In genomic region chr8:89245131-89245751, GRCm38 (mm10) we compare ENCODE assay signal across 11 mouse cellular contexts.
DNase-seq lines count a peak whose midpoint lies in the region; ATAC-seq and TF ChIP-seq lines count a peak whose summit lies in the region.
"Had no signal": no experiment of that assay in that cellular context is flagged by ENCODE, and none has a peak within 500 bp of the region (broad histone marks: within the 10 kb centered on the region; RNA-seq: fewer than 3 reads in every experiment).

No protein-coding gene starts in this region.

- no peak overlapping the region for H3K9ac ChIP-seq in kidney, postnatal 0 days (ENCODE audit: low read depth, low read length)
- peak overlapping the region; percentile 39 for H3K9ac ChIP-seq in limb, embryonic 11.5 days (ENCODE audit: low read length)
- no peak overlapping the region for H3K9ac ChIP-seq in stomach, embryonic 14.5 days (replicated peaks; ENCODE audit: low read depth, low read length)

- DNase-seq in kidney, postnatal 0 days (ENCODE audit: low spot score) = peak; percentile 31
- DNase-seq in kidney, postnatal 14 days = no peak
- DNase-seq in forebrain, embryonic 10.5 days (ENCODE audit: extremely low spot score, low spot score) = peak; percentile 64
- peak; percentile 54 for DNase-seq in limb, embryonic 11.5 days (ENCODE audit: low spot score)
- DNase-seq in spleen, adult 18-20 months = no peak
- DNase-seq in lung, postnatal 10 days = no peak
- no peak for DNase-seq in layer of hippocampus, adult 11-12 months (ENCODE audit: low spot score)
- DNase-seq: cerebellum, adult 9-11 months had no signal

- H3K27me3 ChIP-seq in kidney, postnatal 0 days (ENCODE audit: insufficient read depth, low read length) = no peaks in the 10 kb centered on the region
- peaks cover 67% of the 10 kb centered on the region for H3K27me3 ChIP-seq in forebrain, embryonic 10.5 days (ENCODE audit: poor library complexity, severe bottlenecking)
- no peaks in the 10 kb centered on the region for H3K27me3 ChIP-seq in limb, embryonic 11.5 days (ENCODE audit: control insufficient read depth, insufficient read depth, low read length)
- H3K27me3 ChIP-seq in stomach, embryonic 14.5 days (ENCODE audit: control insufficient read depth, insufficient read depth, low read length) = no peaks in the 10 kb centered on the region

- no peak for ATAC-seq in kidney, postnatal 0 days (replicated peaks; ENCODE audit: low FRiP score, low read depth)
- no peak for ATAC-seq in limb, embryonic 11.5 days (ENCODE audit: insufficient number of reproducible peaks, low FRiP score, low TSS enrichment, low read depth)
- ATAC-seq in stomach, embryonic 14.5 days (ENCODE audit: insufficient number of reproducible peaks, insufficient read depth, low FRiP score, low read depth) = no peak

- 0 out of 2 replicates have a peak overlapping the region, but pooled peaks have one; percentile 1 for H3K4me3 ChIP-seq in kidney, postnatal 0 days (replicated peaks; ENCODE audit: low read depth, low read length)
- peak overlapping the region; percentile 37 for H3K4me3 ChIP-seq in forebrain, embryonic 10.5 days
- H3K4me3 ChIP-seq in limb, embryonic 11.5 days (ENCODE audit: low read depth, low read length) = no peak overlapping the region
- H3K4me3 ChIP-seq in stomach, embryonic 14.5 days (ENCODE audit: low read depth, low read length) = no peak overlapping the region

- H3K4me1 ChIP-seq in kidney, postnatal 0 days (replicated peaks; ENCODE audit: insufficient read depth, low read length) = no peaks in the 10 kb centered on the region
- peaks cover 40% of the 10 kb centered on the region for H3K4me1 ChIP-seq in forebrain, embryonic 10.5 days
- H3K4me1 ChIP-seq in limb, embryonic 11.5 days (ENCODE audit: control insufficient read depth, insufficient read depth, low read length) = peaks cover 9% of the 10 kb centered on the region
- no peaks in the 10 kb centered on the region for H3K4me1 ChIP-seq in stomach, embryonic 14.5 days (ENCODE audit: control insufficient read depth, insufficient read depth, low read length)

- no peaks in the 10 kb centered on the region for H3K36me3 ChIP-seq in kidney, postnatal 0 days (ENCODE audit: insufficient read depth, low read length)
- no peaks in the 10 kb centered on the region for H3K36me3 ChIP-seq in forebrain, embryonic 10.5 days (replicated peaks)
- no peaks in the 10 kb centered on the region for H3K36me3 ChIP-seq in limb, embryonic 11.5 days (ENCODE audit: control insufficient read depth, insufficient read depth, low read length)
- H3K36me3 ChIP-seq in stomach, embryonic 14.5 days (ENCODE audit: control insufficient read depth, insufficient read depth, low read length) = no peaks in the 10 kb centered on the region
- H3K36me3 ChIP-seq: G1E had no signal

- WGBS in kidney, postnatal 0 days = 22% methylated on average over 25 of the region's 25 CpGs
- WGBS in forebrain, embryonic 10.5 days = 16% methylated on average over 25 of the region's 25 CpGs
- 25% methylated on average over 25 of the region's 25 CpGs for WGBS in limb, embryonic 11.5 days
- WGBS in stomach, embryonic 14.5 days = 29% methylated on average over 25 of the region's 25 CpGs

- H3K4me2 ChIP-seq in kidney, postnatal 0 days (ENCODE audit: low read length) = peak overlapping the region; percentile 41
- H3K4me2 ChIP-seq in limb, embryonic 11.5 days (ENCODE audit: low read depth, severe bottlenecking) = peak overlapping the region; percentile 29; the same call in 1 of the 2 replicates
- peak overlapping the region; percentile 23 for H3K4me2 ChIP-seq in stomach, embryonic 14.5 days (replicated peaks; ENCODE audit: low read depth, low read length)

- no peak overlapping the region for H3K27ac ChIP-seq in kidney, postnatal 0 days
- H3K27ac ChIP-seq in forebrain, embryonic 10.5 days = peak overlapping the region; percentile 83
- H3K27ac ChIP-seq in limb, embryonic 11.5 days (replicated peaks; ENCODE audit: low read depth, low read length) = no peak overlapping the region
- H3K27ac ChIP-seq in stomach, embryonic 14.5 days (ENCODE audit: low read length) = no peak overlapping the region
- H3K27ac ChIP-seq: macrophage had no signal

- no peaks in the 10 kb centered on the region for H3K9me3 ChIP-seq in kidney, postnatal 0 days (replicated peaks; ENCODE audit: low read length)
- H3K9me3 ChIP-seq in forebrain, embryonic 10.5 days = no peaks in the 10 kb centered on the region
- no peaks in the 10 kb centered on the region for H3K9me3 ChIP-seq in limb, embryonic 11.5 days (ENCODE audit: control insufficient read depth, low read length)
- H3K9me3 ChIP-seq in stomach, embryonic 14.5 days (ENCODE audit: control insufficient read depth, low read depth, low read length) = no peaks in the 10 kb centered on the region

- TF ChIP-seq CTCF in kidney, postnatal 0 days (IDR thresholded peaks at IDR 0.05; ENCODE audit: low read depth) = no peak

Comparison
In these comparisons a context has a peak if more than half of its experiments do, and no peak if none do; other contexts are left out.
1. DNase-seq: peak in kidney, postnatal 0 days (single experiment), forebrain, embryonic 10.5 days (single experiment) and limb, embryonic 11.5 days (single experiment); none in kidney, postnatal 14 days (single experiment), spleen, adult 18-20 months (0 of 2), lung, postnatal 10 days (single experiment) and layer of hippocampus, adult 11-12 months (single experiment).
2. H3K4me3 ChIP-seq: peak in kidney, postnatal 0 days (single experiment) and forebrain, embryonic 10.5 days (single experiment); none in limb, embryonic 11.5 days (single experiment) and stomach, embryonic 14.5 days (single experiment).
3. Peak in every context shown above with its lines, with median percentiles within 50 percentile points of each other: H3K4me2 ChIP-seq.